Mouse (Mus musculus) layer of hippocampus, adult 2 months (tissue): ENCODE measurements at regions not wholly inside any gene's neighbourhood (a gene's known extent, or its start where the extent isn't known, plus 50 kb on each side); places are given as distances from the start of the nearest gene placed in this dataset.

Experiments
- DNase-seq, 2 experiments: peaks; one replicate each; pipeline ENCODE4 v3.0.0; 2022; ENCODE audit warnings: low spot score in 2 of 2
- H3K27ac ChIP-seq: fragments of 200-600 bp; 2 replicates; pipeline ENCODE4 v1.8.1; 2022
- H3K4me3 ChIP-seq: fragments of 200-600 bp; 2 replicates; pipeline ENCODE4 v1.8.1; 2022; ENCODE audit warnings: mild to moderate bottlenecking
- CTCF ChIP-seq: fragments of 200-600 bp; conservative IDR thresholded peaks from 2 replicates; pipeline ENCODE4 v1.8.1; 2022; ENCODE audit warnings: antibody characterized with exemption, mild to moderate bottlenecking, moderate library complexity

DNA sequence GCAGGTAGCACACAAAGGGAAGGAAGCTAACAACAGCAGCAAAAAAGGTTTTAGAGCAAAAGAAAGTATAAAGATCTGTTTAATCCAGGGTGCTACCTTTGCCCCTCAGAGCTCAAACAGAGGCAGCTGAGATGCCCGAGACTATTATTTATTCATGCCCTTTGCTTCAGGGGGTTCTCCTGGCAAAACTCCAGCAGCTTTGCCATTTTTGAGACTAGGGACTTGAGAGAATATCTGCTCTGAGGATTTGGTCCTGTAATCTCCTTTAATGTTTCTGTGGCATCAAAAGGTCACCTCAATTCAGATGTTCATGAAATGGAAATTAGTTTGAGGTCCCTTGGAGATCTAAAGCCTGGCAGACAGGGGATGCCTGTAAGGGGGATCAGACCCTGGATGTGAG, 116.1 kb downstream of the Atp6v1g3 start:
- TF ChIP-seq CTCF = no peak
- no peak for DNase-seq
- H3K27ac ChIP-seq = no peak overlapping the region
- H3K4me3 ChIP-seq = no peak overlapping the region

DNA sequence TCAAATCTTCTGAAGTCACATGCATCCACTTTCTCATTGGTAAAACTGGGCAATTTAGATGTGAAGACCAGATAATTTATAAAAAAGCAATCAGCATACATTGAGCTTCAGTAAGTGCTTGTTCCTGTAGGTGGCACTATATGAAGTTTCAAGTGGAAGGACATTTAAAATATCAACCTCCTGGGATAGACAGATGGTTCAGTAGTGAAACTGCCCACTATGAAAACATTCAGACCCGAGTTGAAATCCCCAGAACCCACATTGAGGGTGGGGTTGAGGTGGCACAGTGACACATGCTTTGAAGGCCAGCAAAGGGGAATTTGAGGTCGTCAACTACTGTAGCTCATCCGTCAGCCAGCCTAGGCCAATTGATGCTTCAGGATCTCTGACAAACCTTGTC, 145.1 kb downstream of the Atp6v1g3 start:
- no peak for DNase-seq

DNA sequence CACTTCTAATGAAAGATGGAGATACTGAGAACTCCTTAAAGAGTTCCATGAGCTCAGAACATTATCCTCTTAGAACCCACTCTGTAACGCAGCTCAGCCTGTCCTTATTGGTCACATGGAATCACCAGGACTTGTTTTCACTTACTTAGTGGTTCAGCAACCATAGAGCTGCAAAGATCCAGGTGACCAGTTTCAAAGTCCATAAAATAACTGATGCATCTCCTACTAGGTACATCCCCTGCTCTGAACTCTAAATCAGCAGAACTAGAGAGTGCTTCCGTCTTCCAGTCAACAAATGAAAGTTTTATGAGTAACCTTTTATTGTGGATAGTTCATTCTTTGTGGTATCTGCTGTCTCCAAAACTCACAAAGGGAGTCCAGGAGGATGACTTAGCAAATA, 153.9 kb downstream of the Atp6v1g3 start:
- Histone ChIP-seq H3K4me3 (no peak overlapping the region), H3K27ac (no peak overlapping the region)
- DNase-seq = no peak
- TF ChIP-seq CTCF = no peak

More for the DNA sequence above, 145.1 kb downstream of the Atp6v1g3 start:
- Histone ChIP-seq H3K27ac (no peak overlapping the region), H3K4me3 (no peak overlapping the region)
- peak; percentile 67 for TF ChIP-seq CTCF
